Mouse (Mus musculus) ovary, postnatal 10 days (tissue): ENCODE measurements around the gene Mrtfa.

ENCODE experiments used
- DNase-seq: peaks from one replicate; pipeline ENCODE4 v3.0.0; 2022; ENCODE audit warnings: low spot score

Mrtfa gene

GRCm38 (mm10) chr15:81195447-81195846 is 4.9 kb upstream of the Mrtfa start:
- no peak for DNase-seq

GRCm38 (mm10) chr15:81194791-81195190 is 4.2 kb upstream of the Mrtfa start:
- no peak for DNase-seq

GRCm38 (mm10) chr15:81192858-81193257 is 2.3 kb upstream of the Mrtfa start:
- no peak for DNase-seq

- no peak for DNase-seq
These were observed 1.8 kb upstream of the Mrtfa start for GRCm38 (mm10) chr15:81192316-81192715.

- DNase-seq, result no peak
These were observed 746 bp upstream of the Mrtfa start for GRCm38 (mm10) chr15:81191303-81191702.

- peak; percentile 15 for DNase-seq
These were observed 437 bp downstream of the Mrtfa start for GRCm38 (mm10) chr15:81190011-81190629.

GRCm38 (mm10) chr15:81189061-81189460 is 1.5 kb downstream of the Mrtfa start:
- no peak for DNase-seq

GRCm38 (mm10) chr15:81184913-81185312 is 5.6 kb downstream of the Mrtfa start:
- DNase-seq, result no peak

GRCm38 (mm10) chr15:81181233-81181632 is 9.3 kb downstream of the Mrtfa start:
- DNase-seq, result no peak

- DNase-seq, result no peak
These were observed 11.0 kb downstream of the Mrtfa start for GRCm38 (mm10) chr15:81179523-81179922.

- no peak for DNase-seq
These were observed 11.9 kb downstream of the Mrtfa start for GRCm38 (mm10) chr15:81178703-81179102.

GRCm38 (mm10) chr15:81177860-81178259 is 12.7 kb downstream of the Mrtfa start:
- no peak for DNase-seq

- DNase-seq, result no peak
These were observed 14.9 kb downstream of the Mrtfa start for GRCm38 (mm10) chr15:81175633-81176032.

- DNase-seq, result no peak
These were observed 18.3 kb downstream of the Mrtfa start for GRCm38 (mm10) chr15:81172259-81172658.

GRCm38 (mm10) chr15:81168735-81169134 is 21.8 kb downstream of the Mrtfa start:
- no peak for DNase-seq

- no peak for DNase-seq
These were observed 22.7 kb downstream of the Mrtfa start for GRCm38 (mm10) chr15:81167831-81168230.

GRCm38 (mm10) chr15:81166291-81166690 is 24.3 kb downstream of the Mrtfa start:
- no peak for DNase-seq

- no peak for DNase-seq
These were observed 25.8 kb downstream of the Mrtfa start for GRCm38 (mm10) chr15:81164560-81165310.

GRCm38 (mm10) chr15:81161571-81161970 is 29.0 kb downstream of the Mrtfa start:
- DNase-seq, result no peak

- no peak for DNase-seq
These were observed 29.9 kb downstream of the Mrtfa start for GRCm38 (mm10) chr15:81160677-81161076.

GRCm38 (mm10) chr15:81159212-81159611 is 31.3 kb downstream of the Mrtfa start:
- no peak for DNase-seq

- DNase-seq, result no peak
These were observed 31.9 kb downstream of the Mrtfa start for GRCm38 (mm10) chr15:81158517-81159120.

- no peak for DNase-seq
These were observed 34.1 kb downstream of the Mrtfa start for GRCm38 (mm10) chr15:81156453-81156852.
